8 mouse cellular contexts compared by ENCODE assay signal in the genomic region with DNA sequence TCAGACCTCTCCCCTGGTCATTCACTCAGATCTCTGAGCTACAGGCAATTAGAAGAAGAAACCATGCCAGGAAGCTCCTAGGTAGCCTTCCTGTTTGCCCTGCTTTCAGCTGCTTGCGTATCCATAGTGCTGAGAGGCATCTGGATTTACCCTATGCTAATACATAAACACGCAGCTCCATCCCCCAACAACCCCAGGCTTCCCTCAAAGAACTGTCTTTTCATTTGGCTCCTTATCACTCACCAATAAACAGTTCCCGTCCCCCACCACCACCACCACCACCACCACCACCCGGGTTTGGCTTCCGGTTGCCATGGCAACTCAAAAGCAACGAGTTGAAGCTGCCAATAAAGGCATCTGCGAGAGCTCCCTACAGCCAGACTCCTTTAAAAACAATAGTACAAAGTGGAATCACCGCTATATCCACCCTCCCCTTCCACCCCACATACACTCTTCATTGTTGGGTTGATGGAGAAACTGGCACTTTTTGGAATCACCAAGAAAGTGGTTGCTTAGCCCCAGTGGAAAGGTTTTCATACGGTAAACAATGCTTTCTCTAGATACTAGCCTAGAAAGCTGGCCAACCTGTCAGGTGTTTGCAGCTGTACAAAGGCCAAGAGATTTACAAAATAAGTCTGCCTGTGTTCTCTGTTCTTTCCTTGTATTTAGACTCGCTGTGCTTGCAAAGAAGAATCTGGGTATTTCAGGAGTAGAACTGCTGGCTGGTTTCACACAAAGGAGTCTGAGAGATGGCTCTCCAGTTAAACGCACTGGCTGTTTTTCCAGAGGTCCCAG. TPM values are rescaled to one million over a fixed set of nuclear protein-coding genes. Genes with fewer than 3 reads are reported as not detected.
DNase-seq lines count a peak whose midpoint lies in the region; ATAC-seq lines count a peak whose summit lies in the region.

No protein-coding gene starts in this region.

- H3K36me3 ChIP-seq in forebrain, embryonic 11.5 days (ENCODE audit: control insufficient read depth, insufficient read depth, low read length) = no peaks in the 10 kb centered on the region

- H3K9me3 ChIP-seq in forebrain, embryonic 11.5 days (ENCODE audit: control insufficient read depth, low read length) = no peaks in the 10 kb centered on the region

- H3K27me3 ChIP-seq in forebrain, embryonic 11.5 days (ENCODE audit: control insufficient read depth, insufficient read depth, low read length) = no peaks in the 10 kb centered on the region

- no peak overlapping the region for H3K27ac ChIP-seq in forebrain, embryonic 11.5 days (ENCODE audit: low read depth, low read length)

- peak overlapping the region; percentile 26 for H3K4me3 ChIP-seq in forebrain, embryonic 11.5 days (ENCODE audit: low read depth, low read length)

- intact Hi-C loops in left cerebral cortex, postnatal 10 days (cut with DNase I) = loop anchor here (2.0 to 5.0 kb wide), 2 partner anchors 18 to 38 kb away; a partner anchor contains a TSS

- peak overlapping the region; percentile 72 for H3K4me2 ChIP-seq in forebrain, embryonic 11.5 days (ENCODE audit: low read depth, low read length, severe bottlenecking)

- peak overlapping the region; percentile 51 for H3K9ac ChIP-seq in forebrain, embryonic 11.5 days (ENCODE audit: low read length)

- WGBS in forebrain, embryonic 11.5 days = 6% methylated on average over 11 of the region's 11 CpGs

- H3K4me1 ChIP-seq in forebrain, embryonic 11.5 days (replicated peaks; ENCODE audit: control insufficient read depth, insufficient read depth, low read length) = peaks cover 7% of the 10 kb centered on the region

- DNase-seq in ZHBTc4 (ENCODE audit: low read depth, low spot score) = peak; percentile 69
- DNase-seq in forebrain, embryonic 11.5 days (ENCODE audit: low spot score) = peak; percentile 75
- DNase-seq in left cerebral cortex, postnatal 10 days (ENCODE audit: extremely low spot score in 1 of 2, low spot score in 2 of 2) = peak; percentile 73 to 77
- DNase-seq in right cerebral cortex, postnatal 36 days (ENCODE audit: low spot score in 2 of 2) = peak; percentile 38 to 65
- no peak for DNase-seq in ovary, postnatal 10 days (ENCODE audit: low spot score)

- peak; percentile 74 for ATAC-seq in CD4-positive, CD25-positive, alpha-beta regulatory T cell, adult 4 months
- ATAC-seq in forebrain, embryonic 11.5 days (replicated peaks; ENCODE audit: low FRiP score) = peak; percentile 49; the same call in 1 of the 2 replicates
- ATAC-seq in hematopoietic stem cell, adult 5-6 weeks (replicated peaks in 1 of 2; ENCODE audit: insufficient read depth in 1 of 2, low FRiP score in 2 of 2, low TSS enrichment in 1 of 2, low read depth in 1 of 2, poor library complexity in 2 of 2, severe bottlenecking in 2 of 2) = peak; percentile 18 to 34; a peak in 2 of 4 replicates
- ATAC-seq in megakaryocyte, adult 5-6 weeks (ENCODE audit: poor library complexity, severe bottlenecking) = 0 out of 2 replicates have a peak, but pooled peaks have one; percentile 18

RNA-seq across cellular contexts. Expression of a gene that starts 17.6 kb away (rescaled TPM):
- 10 to 100 TPM; 17.3 to 23.1 TPM for polyA plus RNA-seq in CD4-positive, CD25-positive, alpha-beta regulatory T cell, adult 4 months (2017; shearing (Covaris generic))
- 24.0 and 24.6 TPM in 2 replicates for polyA plus RNA-seq in forebrain, embryonic 11.5 days (2014; fragmentation: Nextera tagmentation; extraction: Ambion mirVana)
- total RNA-seq in hematopoietic stem cell, adult 5-6 weeks (2017) = 56.6 and 65.5 TPM in 2 replicates
- 100 to 1,000 TPM; 109 to 111 TPM for total RNA-seq in left cerebral cortex, postnatal 10 days (2021)
- 40.5 and 41.9 TPM in 2 replicates for total RNA-seq in megakaryocyte, adult 5-6 weeks (2015)
- total RNA-seq in megakaryocyte, adult 5-6 weeks (2017) = 48.4 and 57.0 TPM in 2 replicates

Comparison
In these comparisons a context has a peak if more than half of its experiments do, and no peak if none do; other contexts are left out.
1. ATAC-seq: peak in every context shown above with its lines; median percentile 74 in CD4-positive, CD25-positive, alpha-beta regulatory T cell, adult 4 months; 49 in forebrain, embryonic 11.5 days; 26 in hematopoietic stem cell, adult 5-6 weeks; 18 in megakaryocyte, adult 5-6 weeks.